Mouse (Mus musculus) 3134 (cell line): ENCODE data around the gene Rnf126.

ENCODE experiments used
- DNase-seq: peaks from one replicate; pipeline ENCODE4 v3.0.0-alpha.2; 2011; ENCODE audit warnings: low spot score; ENCODE audit not compliant: insufficient read length; ENCODE audit errors: extremely low read depth

Rnf126 gene

GRCm38 (mm10) chr10:79793051-79793737, 26.4 kb upstream of the Rnf126 start, which contains the start of gene Palm:
Gene Palm (plus strand): TSS chr10:79793572.
- DNase-seq = peak; percentile 84

GRCm38 (mm10) chr10:79792339-79793040, 25.7 kb upstream of the Rnf126 start:
- DNase-seq = no peak

- no peak for DNase-seq
Measured at GRCm38 (mm10) chr10:79790861-79791260, 24.1 kb upstream of the Rnf126 start, which contains the start of gene Prss57. Gene Prss57 (minus strand): TSS chr10:79790961.

- no peak for DNase-seq
Measured at GRCm38 (mm10) chr10:79789581-79789980, 22.8 kb upstream of the Rnf126 start.

GRCm38 (mm10) chr10:79788386-79789158, 21.8 kb upstream of the Rnf126 start:
- no peak for DNase-seq

GRCm38 (mm10) chr10:79783920-79784800, 17.4 kb upstream of the Rnf126 start:
- DNase-seq = no peak

- no peak for DNase-seq
Measured at GRCm38 (mm10) chr10:79783050-79783449, 16.3 kb upstream of the Rnf126 start.

GRCm38 (mm10) chr10:79781956-79782355, 15.2 kb upstream of the Rnf126 start:
- DNase-seq = no peak

- no peak for DNase-seq
Measured at GRCm38 (mm10) chr10:79781139-79781538, 14.4 kb upstream of the Rnf126 start.

- DNase-seq = no peak
Measured at GRCm38 (mm10) chr10:79780664-79781015, 13.9 kb upstream of the Rnf126 start.

GRCm38 (mm10) chr10:79779784-79780663, 13.3 kb upstream of the Rnf126 start:
- DNase-seq = peak; percentile 87

- no peak for DNase-seq
Measured at GRCm38 (mm10) chr10:79779193-79779592, 12.4 kb upstream of the Rnf126 start.

- DNase-seq = peak; percentile 86
Measured at GRCm38 (mm10) chr10:79778006-79778405, 11.3 kb upstream of the Rnf126 start.

- peak; percentile 75 for DNase-seq
Measured at GRCm38 (mm10) chr10:79777103-79777531, 10.4 kb upstream of the Rnf126 start, which contains the start of gene Fstl3. Gene Fstl3 (plus strand): TSS chr10:79777272.

GRCm38 (mm10) chr10:79774486-79775279, 7.9 kb upstream of the Rnf126 start:
- no peak for DNase-seq

- no peak for DNase-seq
Measured at GRCm38 (mm10) chr10:79773208-79773607, 6.5 kb upstream of the Rnf126 start.

- no peak for DNase-seq
Measured at GRCm38 (mm10) chr10:79772320-79772719, 5.6 kb upstream of the Rnf126 start.

- DNase-seq = no peak
Measured at GRCm38 (mm10) chr10:79769329-79769728, 2.6 kb upstream of the Rnf126 start.

GRCm38 (mm10) chr10:79768400-79768799, 1.6 kb upstream of the Rnf126 start:
- DNase-seq = no peak
